Mouse (Mus musculus): Measurements from ENCODE around the gene Rbfox2.
"Not testable (repeated sequence)": the region's sequence is repeated elsewhere in the genome, so short reads cannot be mapped to it uniquely, and the experiment has no call there.

Gene Rbfox2

DNA sequence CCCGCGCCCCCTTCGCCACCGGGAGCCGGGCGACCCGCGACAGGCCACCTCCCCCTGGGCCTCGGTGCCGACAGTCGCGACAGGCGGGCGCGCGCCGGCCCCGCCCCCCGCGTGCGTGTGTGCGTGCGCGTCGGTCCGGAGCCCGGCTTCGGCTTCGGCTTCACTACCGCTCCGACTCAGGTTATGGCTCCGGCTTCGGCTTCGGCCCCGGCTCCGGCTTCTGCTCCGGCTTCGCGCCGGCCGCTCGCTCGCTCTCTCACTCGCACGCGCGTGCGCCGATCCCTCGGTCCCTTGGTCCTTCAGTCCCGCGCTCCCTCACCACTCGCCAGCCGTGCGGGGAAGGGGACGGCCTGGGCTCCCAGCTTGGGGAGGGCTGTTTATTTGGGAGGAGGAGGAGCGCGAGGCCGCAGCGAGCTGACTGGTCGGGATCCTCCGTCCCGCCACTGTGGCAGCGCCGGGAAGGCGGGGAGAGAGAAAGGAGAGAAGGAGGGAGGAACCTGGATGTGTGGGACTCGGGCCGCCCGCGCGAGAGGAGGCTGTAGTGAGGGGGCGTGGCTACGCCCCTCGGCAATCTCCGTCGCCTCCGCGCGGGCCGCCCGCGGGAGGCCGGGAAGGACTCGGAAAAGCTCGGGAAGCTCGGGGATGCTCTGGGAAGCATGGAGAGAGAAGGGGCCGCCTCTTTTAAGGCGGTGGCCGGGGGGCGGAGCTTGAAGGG is at the start of gene Rbfox2:
Gene Rbfox2, minus strand, starts transcription at position 458 of the 715 bp plus-strand sequence.
- DNase-seq (ENCODE audit: low spot score), result peak; percentile 96

DNA sequence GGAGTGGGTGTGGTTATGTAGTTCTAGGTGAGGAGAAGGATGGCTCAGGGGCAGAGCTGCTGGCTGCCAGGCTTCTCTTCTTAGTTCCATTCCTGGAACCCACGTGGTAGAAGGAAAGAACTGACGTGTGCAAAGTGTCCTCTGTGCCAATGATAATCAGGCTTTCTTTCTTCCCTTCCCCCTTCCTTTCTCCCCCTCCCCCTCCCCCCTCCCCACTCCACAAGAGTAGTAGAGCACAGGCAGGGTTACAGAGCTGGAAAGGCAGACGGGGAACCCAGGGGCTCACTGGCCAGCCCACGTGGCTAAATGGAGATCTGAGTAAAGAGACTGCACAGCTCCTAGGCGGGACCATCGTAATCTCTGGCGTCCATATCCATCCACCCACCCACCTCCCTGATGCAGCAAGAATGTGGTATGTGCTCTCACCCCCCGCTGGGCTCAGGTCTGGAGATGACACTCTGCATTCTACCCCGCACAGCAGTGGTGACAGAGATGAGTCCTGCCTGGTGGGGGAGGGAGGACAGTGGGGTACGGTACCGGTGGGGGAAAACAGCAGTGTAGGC is 49.5 kb upstream of the Rbfox2 start:
- DNase-seq (ENCODE audit: low spot score), result no peak

GRCm38 (mm10) chr15:77354848-77355551 is 48.2 kb upstream of the Rbfox2 start:
- no peak for DNase-seq (ENCODE audit: low spot score)

GRCm38 (mm10) chr15:77354496-77354847 is 47.7 kb upstream of the Rbfox2 start:
- DNase-seq (ENCODE audit: low spot score), result no peak

DNA sequence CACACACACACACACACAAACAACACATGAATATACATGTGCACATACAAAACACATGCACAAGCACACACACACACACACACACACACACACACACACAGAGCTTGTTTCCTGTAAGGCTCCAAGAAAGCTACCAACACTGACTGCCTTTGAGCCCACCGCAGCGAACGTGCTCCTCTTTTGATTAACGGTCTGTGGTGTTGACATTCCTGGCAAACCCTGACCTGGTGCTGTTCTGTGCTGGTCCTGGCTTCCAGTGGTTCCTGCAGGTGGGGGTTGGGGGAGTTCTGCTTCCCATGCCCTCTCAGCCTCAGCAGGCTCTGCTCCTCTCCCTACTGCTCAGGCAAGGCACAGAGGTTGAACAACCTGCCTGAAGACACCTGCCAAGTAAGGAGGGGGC is 47.0 kb upstream of the Rbfox2 start:
- no peak for DNase-seq (ENCODE audit: low spot score)

GRCm38 (mm10) chr15:77352863-77353262 is 46.1 kb upstream of the Rbfox2 start:
- DNase-seq (ENCODE audit: low spot score), result no peak

GRCm38 (mm10) chr15:77350117-77350516 is 43.3 kb upstream of the Rbfox2 start:
- DNase-seq (ENCODE audit: low spot score), result no peak

DNA sequence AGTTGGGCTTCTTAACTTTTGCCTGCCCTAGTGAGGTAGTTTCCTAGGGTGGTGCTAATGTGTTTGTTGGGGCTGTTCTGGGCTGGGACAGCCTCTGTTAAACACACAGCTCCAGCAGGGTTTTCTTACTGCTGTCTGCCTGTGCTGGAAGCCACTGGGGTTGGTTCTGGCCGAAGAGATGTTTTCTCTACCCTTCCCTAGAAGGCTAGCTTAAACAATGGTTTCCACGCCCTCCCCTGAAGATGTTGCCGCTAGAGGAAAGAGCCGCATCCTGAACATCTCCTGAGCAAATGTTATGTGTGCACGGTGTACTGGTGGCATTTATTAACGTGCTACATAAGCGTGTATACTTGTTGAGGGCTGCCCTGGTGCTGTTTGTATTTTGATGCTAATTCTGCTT is 41.3 kb upstream of the Rbfox2 start:
- no peak for DNase-seq (ENCODE audit: low spot score)

- no peak for DNase-seq (ENCODE audit: low spot score)
These were observed 37.6 kb upstream of the Rbfox2 start for GRCm38 (mm10) chr15:77344127-77345125.

GRCm38 (mm10) chr15:77343527-77344091 is 36.8 kb upstream of the Rbfox2 start:
- peak; percentile 77 for DNase-seq (ENCODE audit: low spot score)

- DNase-seq (ENCODE audit: low spot score), result no peak
These were observed 36.2 kb upstream of the Rbfox2 start for GRCm38 (mm10) chr15:77342962-77343526.

DNA sequence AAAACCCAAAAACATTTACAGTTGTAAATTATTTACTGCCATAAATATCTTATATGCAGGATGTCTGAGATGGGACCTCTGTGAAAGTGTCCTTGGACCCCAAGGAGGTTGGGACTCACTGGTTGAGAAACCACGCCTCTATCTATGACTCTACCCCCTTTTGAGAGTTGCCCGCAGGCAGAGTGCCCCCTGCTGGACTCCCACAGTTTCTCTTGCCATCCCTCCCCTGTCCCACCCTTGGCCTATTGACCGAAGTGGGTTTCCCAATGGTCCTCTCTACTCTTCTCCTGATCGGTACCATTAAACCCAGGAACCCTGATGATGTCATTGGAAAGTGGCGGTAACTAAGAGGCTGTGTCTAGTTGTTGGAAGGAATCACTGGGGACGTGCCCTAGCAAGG is 35.2 kb upstream of the Rbfox2 start:
- DNase-seq (ENCODE audit: low spot score), result no peak

GRCm38 (mm10) chr15:77340581-77340980 is 33.8 kb upstream of the Rbfox2 start:
- no peak for DNase-seq (ENCODE audit: low spot score)

DNA sequence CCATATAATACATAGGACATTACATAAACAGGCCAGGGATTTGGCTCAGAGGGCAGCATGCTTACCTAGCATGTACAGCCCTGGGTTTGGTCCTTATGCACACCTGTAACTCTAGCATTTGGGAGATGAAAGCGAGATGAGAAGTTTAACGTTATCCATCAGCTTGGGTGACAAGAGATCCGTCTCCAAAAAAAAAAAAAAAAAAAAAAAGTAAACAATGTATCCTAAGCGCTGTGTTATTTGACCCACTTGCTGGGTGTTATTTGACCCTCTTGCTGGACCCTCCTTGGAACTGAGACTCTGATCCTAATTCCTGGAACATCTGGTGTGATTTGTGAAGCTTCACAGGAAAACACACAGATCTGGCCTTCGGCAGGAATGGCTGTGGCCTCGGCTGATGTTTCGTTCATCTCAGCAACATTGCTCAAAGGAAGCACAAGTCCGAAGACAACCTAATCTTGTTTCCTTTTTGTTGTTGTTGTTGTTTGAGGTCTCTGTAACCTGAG is 32.2 kb upstream of the Rbfox2 start:
- DNase-seq (ENCODE audit: low spot score), result no peak

GRCm38 (mm10) chr15:77338451-77338850 is 31.6 kb upstream of the Rbfox2 start:
- DNase-seq (ENCODE audit: low spot score), result no peak

DNA sequence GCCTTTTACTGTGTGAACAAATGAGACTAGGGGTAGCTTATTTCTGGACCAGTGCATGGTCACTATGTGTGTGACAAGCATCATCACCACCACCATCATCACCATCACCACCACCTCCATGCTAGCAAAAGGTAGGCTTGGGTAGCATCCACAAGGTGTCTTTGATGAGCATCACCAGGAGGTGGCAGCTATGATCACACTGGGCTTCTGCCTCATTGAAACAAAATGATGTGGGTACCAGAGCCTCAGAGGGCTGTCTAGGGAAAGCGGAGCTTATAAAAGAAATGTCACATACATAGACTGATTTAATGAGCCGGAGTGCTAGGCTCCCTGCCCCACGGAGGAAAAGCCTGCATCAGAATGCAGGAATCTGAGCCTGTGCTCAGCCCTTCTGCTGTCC is 31.1 kb upstream of the Rbfox2 start:
- no peak for DNase-seq (ENCODE audit: low spot score)

- DNase-seq (ENCODE audit: low spot score), result no peak
These were observed 30.2 kb upstream of the Rbfox2 start for GRCm38 (mm10) chr15:77336968-77337341.

DNA sequence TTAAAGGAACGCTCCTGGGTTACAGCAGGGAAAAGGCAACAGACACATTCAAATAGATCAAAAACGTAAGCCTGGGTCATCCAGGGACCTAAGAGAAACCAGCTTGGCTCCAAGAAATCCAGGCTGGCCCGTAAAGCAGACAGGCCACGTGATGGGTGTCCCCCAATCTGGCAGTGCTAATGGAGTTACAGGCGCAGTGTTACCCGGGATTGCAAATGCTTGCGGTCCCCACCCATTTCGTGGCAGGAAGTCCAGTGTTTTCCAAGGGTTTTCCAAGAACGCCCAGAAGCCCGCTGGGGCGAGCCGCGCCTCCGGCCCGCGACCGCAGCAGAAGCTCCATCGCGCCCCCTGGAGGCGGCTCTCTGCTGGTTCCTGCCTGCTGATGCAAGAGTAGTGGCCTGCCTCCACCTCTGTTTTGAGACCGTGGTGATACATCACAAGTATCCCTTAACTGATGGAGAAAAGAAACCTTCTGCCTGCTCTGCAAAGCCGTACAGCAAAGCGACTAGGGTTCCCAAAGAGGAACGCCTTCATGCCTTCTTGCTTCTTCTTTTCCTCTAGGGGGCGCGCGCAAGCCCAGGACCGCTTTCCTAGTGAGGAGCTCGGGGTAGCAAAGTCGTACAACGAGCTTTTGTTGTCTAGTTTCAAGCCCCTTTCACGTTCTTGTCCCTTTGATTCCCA is 29.6 kb upstream of the Rbfox2 start:
- peak; percentile 92 for DNase-seq (ENCODE audit: low spot score)

- DNase-seq (ENCODE audit: low spot score), result not testable (repeated sequence)
These were observed 28.4 kb upstream of the Rbfox2 start for GRCm38 (mm10) chr15:77335185-77335584.

DNA sequence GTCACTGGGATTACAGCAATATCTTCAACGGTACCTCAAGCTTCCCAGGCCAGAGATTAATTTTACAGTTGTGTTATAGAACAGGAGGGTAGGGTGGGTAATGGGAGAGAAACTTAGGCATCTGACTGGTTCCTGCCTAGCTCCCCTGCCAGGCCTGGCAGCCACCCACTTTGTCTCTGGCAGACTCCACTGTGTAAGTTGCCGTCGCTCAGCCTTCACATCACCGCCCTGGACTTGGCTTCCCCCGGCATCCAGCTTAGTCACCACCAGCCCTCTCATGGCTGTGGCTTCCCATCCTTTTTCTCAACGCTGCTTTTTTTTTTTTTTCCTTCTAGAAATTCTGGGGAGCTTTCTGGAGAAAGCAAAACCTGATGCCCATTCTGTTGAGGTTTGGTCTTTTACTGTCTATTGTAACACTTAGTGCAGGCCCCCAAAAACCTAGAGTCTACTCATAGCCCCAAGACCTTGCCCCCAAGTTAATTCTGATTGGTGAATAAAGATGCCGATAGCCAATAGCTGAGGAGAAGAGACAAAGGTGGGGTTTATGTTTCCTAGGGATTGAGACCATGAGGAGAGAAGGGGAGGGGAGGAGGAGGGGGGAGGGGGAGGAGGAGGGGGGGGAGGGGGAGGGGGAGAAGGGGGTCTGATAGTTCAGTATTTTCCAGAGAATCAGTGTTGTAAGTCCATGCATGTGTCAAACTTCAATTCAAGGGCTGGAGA is 25.6 kb upstream of the Rbfox2 start:
- DNase-seq (ENCODE audit: low spot score), result no peak
